In genomic region chr7:81577872-81578271, GRCm38 (mm10) we compare ENCODE assay signal across 18 mouse cellular contexts.
"Had no signal": no experiment of that assay in that cellular context is flagged by ENCODE, and none has a peak within 500 bp of the region (broad histone marks: within the 10 kb centered on the region; RNA-seq: fewer than 3 reads in every experiment).

No protein-coding gene starts in this region.

- H3K9me3 ChIP-seq: limb, embryonic 10.5 days; limb, embryonic 13.5 days; liver, embryonic 15.5 days; midbrain, embryonic 13.5 days had no signal

- H3K9ac ChIP-seq: limb, embryonic 13.5 days; liver, embryonic 15.5 days; lung, embryonic 14.5 days; midbrain, embryonic 13.5 days had no signal

- ATAC-seq: intestine, embryonic 16.5 days; midbrain, embryonic 13.5 days; midbrain, embryonic 16.5 days had no signal

- H3K4me1 ChIP-seq: limb, embryonic 10.5 days had no signal

- H3K27ac ChIP-seq: limb, embryonic 10.5 days; limb, embryonic 13.5 days; liver, embryonic 15.5 days; midbrain, embryonic 13.5 days; stomach, postnatal 0 days had no signal

- DNase-seq: kidney, adult 18-20 months; kidney, adult 9 months; kidney, postnatal 14 days; kidney, postnatal 4 days; lung, embryonic 14.5 days; lung, postnatal 10 days; right cerebral cortex, postnatal 14 days; right cerebral cortex, postnatal 4 days; thymus, adult 2 months; thymus, postnatal 14 days; thymus, postnatal 4 days had no signal

- H3K4me2 ChIP-seq: limb, embryonic 13.5 days; liver, embryonic 15.5 days; lung, embryonic 14.5 days; midbrain, embryonic 13.5 days had no signal

- H3K27me3 ChIP-seq: limb, embryonic 13.5 days; liver, embryonic 15.5 days; midbrain, embryonic 13.5 days had no signal

- H3K4me3 ChIP-seq: limb, embryonic 10.5 days; limb, embryonic 13.5 days; liver, embryonic 15.5 days; midbrain, embryonic 13.5 days had no signal
